Mouse (Mus musculus): Measurements from ENCODE around the gene Nptx1. TPM values are rescaled to one million over a fixed set of nuclear protein-coding genes. Genes with fewer than 3 reads are reported as not detected.
A peak's percentile ranks its signal among the peaks of the same experiment; 100 is the strongest.

Gene Nptx1
- total RNA-seq, 2 experiments from 2014 or later: 475 to 499 TPM

- DNase-seq (ENCODE audit: low spot score in 2 of 2): no peak
- H3K27ac ChIP-seq: no peak overlapping the region
These were observed 14.7 kb upstream of the Nptx1 start for GRCm38 (mm10) chr11:119562286-119562685.

DNA sequence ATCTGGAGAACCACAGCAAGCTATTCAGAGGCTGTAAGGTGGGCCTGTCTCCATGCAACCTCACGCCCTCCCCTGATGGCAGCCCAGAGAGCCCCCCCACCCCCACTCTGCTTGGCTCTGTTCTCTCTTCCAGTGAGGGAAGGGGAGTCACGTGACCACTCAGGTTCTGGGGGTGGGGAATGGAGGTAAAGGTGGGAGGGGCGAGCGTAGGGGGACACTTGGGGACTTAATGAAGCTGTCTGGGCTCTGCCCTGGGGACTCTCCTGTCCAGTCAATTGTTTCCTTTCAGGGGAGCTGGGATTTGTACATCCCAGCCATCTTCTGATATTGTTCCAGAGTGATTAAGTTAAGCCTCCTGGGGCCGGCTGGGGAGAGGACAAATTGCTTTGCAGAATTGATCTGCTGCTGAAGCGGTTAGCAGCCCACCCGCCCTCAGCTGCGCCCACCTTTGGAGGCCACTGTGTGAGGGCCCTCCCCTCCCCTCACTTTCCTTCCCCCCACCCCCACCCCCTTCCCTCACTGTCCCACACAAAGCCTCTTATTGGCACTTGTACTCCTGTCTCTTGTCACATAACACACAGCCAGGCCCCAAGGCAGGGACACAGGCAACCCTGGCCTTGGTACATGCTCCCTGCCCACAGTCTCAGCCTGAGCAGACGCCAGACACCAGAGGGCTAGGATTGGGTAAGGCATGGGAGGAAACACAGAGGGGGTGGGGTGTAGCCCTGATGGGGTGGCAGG, 11.5 kb upstream of the Nptx1 start:
- no peak for DNase-seq (ENCODE audit: low spot score in 2 of 2)
- Histone ChIP-seq H3K27ac (no peak overlapping the region), H3K4me3 (no peak overlapping the region)
- no peak for TF ChIP-seq CTCF (conservative IDR thresholded peaks at IDR 0.05)

More at GRCm38 (mm10) chr11:119562286-119562685, 14.7 kb upstream of the Nptx1 start:
- no peak for TF ChIP-seq CTCF (conservative IDR thresholded peaks at IDR 0.05)
- H3K4me3 ChIP-seq: no peak overlapping the region

DNA sequence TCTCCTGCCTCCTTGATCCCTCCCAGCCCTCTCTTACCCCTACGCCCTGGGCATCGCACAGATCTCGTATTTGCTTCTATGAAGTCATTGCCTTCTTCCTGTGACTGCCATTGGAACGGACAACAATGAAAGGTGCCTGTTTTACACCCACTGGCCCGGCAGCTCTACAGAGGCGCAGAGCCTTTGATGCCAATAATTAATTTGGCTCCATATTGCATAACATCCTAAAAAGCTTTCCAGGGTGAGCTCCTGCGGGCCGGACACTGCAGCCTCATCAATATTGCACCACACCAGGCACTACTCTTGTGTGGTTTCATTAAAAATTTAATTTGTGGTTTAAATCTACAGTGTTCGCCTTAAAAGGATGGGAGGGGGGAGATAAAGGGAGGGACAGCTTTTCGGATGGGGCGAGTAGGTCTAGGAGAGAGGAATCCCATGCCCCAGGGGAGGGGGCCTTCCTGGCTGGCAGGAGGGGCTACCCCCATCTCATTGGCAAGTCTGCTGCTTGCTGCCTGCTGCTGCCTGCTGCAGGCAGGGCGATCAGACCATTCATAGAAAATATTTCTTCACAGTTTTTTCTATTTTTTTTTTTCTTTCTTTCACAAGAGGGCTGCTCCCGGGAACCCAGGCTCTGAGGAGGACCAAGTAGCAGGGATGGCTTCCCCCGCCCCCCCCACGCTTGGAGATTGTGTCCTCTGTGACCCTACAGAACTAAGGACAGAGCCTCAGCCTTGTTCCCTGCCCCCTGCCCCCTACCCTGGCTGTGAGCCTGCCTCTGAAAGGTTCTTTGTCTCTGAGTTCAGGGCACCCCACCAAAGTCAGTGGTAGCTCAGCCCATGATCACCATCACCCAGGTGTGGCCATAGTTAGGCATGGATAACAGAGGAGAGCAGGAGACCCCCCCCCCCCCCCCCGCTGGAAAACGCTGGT, 10.7 kb upstream of the Nptx1 start:
- TF ChIP-seq CTCF (conservative IDR thresholded peaks at IDR 0.05): no peak
- Histone ChIP-seq H3K27ac (no peak overlapping the region), H3K4me3 (no peak overlapping the region)
- DNase-seq (ENCODE audit: low spot score in 2 of 2): no peak

DNA sequence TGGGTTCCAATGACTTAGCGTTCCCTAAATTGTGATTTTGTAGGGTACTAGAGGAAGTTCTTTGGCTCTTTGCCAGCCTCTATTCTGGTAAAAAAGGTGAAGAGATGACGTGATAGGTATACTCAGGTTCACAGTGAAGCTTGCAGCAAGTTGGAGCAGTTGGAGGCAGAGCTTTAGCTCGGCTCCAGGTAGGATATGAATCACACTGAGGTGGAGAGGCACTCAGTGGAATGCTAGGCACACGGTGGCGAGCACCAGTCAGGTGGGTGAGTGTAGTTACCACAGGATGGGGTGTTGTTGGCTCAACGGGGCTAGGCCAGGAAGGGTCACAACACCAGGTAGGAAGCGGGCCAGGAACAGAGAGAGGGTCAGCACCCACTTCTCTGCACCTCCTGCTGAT, 7.6 kb upstream of the Nptx1 start:
- no peak for TF ChIP-seq CTCF (conservative IDR thresholded peaks at IDR 0.05)
- Histone ChIP-seq H3K27ac (no peak overlapping the region), H3K4me3 (no peak overlapping the region)
- no peak for DNase-seq (ENCODE audit: low spot score in 2 of 2)

GRCm38 (mm10) chr11:119554706-119555105, 7.2 kb upstream of the Nptx1 start:
- Histone ChIP-seq H3K27ac (no peak overlapping the region), H3K4me3 (no peak overlapping the region)
- no peak for TF ChIP-seq CTCF (conservative IDR thresholded peaks at IDR 0.05)
- no peak for DNase-seq (ENCODE audit: low spot score in 2 of 2)

- no peak for DNase-seq (ENCODE audit: low spot score in 2 of 2)
- no peak overlapping the region for H3K27ac ChIP-seq
- no peak overlapping the region for H3K4me3 ChIP-seq
- no peak for TF ChIP-seq CTCF (conservative IDR thresholded peaks at IDR 0.05)
These were observed 5.6 kb upstream of the Nptx1 start for GRCm38 (mm10) chr11:119552902-119553802.

- no peak overlapping the region for H3K4me3 ChIP-seq
These were observed 4.7 kb upstream of the Nptx1 start for GRCm38 (mm10) chr11:119552301-119552700.

GRCm38 (mm10) chr11:119551468-119551867, 3.9 kb upstream of the Nptx1 start:
- no peak for DNase-seq (ENCODE audit: low spot score in 2 of 2)
- Histone ChIP-seq H3K27ac (no peak overlapping the region), H3K4me3 (no peak overlapping the region)
- TF ChIP-seq CTCF (conservative IDR thresholded peaks at IDR 0.05): no peak

More at GRCm38 (mm10) chr11:119552301-119552700, 4.7 kb upstream of the Nptx1 start:
- no peak for TF ChIP-seq CTCF (conservative IDR thresholded peaks at IDR 0.05)
- no peak for DNase-seq (ENCODE audit: low spot score in 2 of 2)
- no peak overlapping the region for H3K27ac ChIP-seq

GRCm38 (mm10) chr11:119550546-119551335, 3.2 kb upstream of the Nptx1 start:
- peak in 1 of 2 experiments; percentile 47 for DNase-seq (ENCODE audit: low spot score in 2 of 2)
- TF ChIP-seq CTCF (conservative IDR thresholded peaks at IDR 0.05): no peak
- Histone ChIP-seq H3K27ac (peak overlapping the region; percentile 29; the same call in 1 of the 2 replicates), H3K4me3 (no peak overlapping the region)

DNA sequence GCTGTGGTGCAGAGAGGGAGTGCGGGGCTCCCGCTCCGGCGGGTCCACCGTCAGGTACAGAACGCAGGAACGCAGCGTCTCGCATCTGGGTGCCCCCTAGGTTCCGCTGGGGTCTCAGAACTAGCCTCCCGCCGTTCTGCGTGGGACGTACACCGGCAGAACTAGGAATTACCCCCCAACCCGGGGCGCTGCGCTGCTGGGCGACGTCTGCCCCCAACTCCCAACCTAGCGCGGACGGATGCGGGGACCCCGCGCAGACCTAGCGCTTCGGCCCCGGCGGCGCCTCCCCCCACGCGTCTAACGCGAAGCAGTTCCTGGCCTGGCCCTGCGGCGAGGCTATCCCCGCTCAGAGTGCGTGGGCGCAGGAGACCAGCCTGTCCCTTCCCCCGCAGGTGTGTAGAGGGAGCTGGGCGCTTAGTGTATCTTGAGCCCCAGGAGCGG, 1.8 kb upstream of the Nptx1 start:
- Histone ChIP-seq H3K27ac (peak overlapping the region; percentile 92), H3K4me3 (peak overlapping the region; percentile 93)
- DNase-seq (ENCODE audit: low spot score in 2 of 2): peak in 1 of 2 experiments; percentile 21
- TF ChIP-seq CTCF (conservative IDR thresholded peaks at IDR 0.05): no peak

DNA sequence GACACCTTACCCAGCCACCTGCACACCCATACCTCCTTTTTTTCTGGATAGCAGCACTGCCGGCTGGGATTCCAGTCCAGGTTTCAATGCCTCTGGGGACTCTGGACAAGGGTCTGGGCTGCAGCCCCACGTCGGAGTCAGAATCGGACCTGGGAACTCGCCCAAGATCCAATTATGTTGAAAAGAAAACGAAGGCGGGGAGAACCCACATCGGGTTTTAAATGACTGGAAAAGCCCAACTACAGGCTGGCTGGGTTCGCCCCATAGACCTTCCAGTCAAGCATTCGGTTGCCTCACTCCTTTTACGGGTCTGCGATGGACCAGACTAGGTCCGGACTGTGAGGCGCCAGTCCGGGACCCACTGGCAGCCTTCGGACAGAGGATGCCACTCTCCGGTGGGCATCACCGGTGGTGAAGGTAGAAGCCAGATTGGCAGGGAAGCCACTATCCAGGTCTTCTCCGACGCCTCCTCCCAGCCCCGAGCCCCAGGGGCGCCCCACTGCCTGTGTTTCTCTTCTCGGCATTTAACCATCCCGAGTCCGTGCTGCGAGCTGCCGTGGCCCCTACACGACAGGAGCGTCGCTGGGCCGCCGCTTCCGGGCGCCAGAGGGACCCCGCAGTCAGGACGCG, 1.3 kb upstream of the Nptx1 start:
- Histone ChIP-seq H3K27ac (peak overlapping the region; percentile 92), H3K4me3 (peak overlapping the region; percentile 93)
- no peak for DNase-seq (ENCODE audit: low spot score in 2 of 2)
- TF ChIP-seq CTCF (conservative IDR thresholded peaks at IDR 0.05): peak; percentile 57

Data from layer of hippocampus, adult 2 months (tissue).